Mouse (Mus musculus) midbrain, embryonic 15.5 days (tissue): ENCODE results near the gene Rmnd1. TPM values are rescaled to one million over a fixed set of nuclear protein-coding genes. Genes with fewer than 3 reads are reported as not detected.
"Not testable (repeated sequence)": the region's sequence is repeated elsewhere in the genome, so short reads cannot be mapped to it uniquely, and the experiment has no call there.

Experiments used
- ATAC-seq: fragments of 200-750 bp; cut with Nextera tagmentation; replicated peaks from 2 replicates; pipeline ENCODE4 v1.8.0; 2017; ENCODE audit warnings: moderate TSS enrichment
- H3K27ac ChIP-seq: fragments of 300-500 bp; sonication (generic); 2 replicates; pipeline ENCODE4 v1.5.1; 2015; ENCODE audit warnings: mild to moderate bottlenecking, inconsistent platforms
- H3K27me3 ChIP-seq: fragments of 300-500 bp; sonication (generic); replicated peaks from 2 replicates; pipeline ENCODE4 v1.6.1; 2015; ENCODE audit warnings: inconsistent platforms
- H3K36me3 ChIP-seq: fragments of 300-500 bp; sonication (generic); replicated peaks from 2 replicates; pipeline ENCODE4 v1.6.1; 2015; ENCODE audit warnings: inconsistent platforms
- H3K4me1 ChIP-seq: fragments of 300-500 bp; sonication (generic); 2 replicates; pipeline ENCODE4 v1.6.1; 2015; ENCODE audit warnings: inconsistent platforms
- H3K4me2 ChIP-seq: fragments of 300-500 bp; sonication (generic); 2 replicates; pipeline ENCODE4 v1.6.1; 2015; ENCODE audit warnings: inconsistent platforms, mild to moderate bottlenecking, moderate library complexity
- H3K4me3 ChIP-seq: fragments of 300-500 bp; sonication (generic); 2 replicates; pipeline ENCODE4 v1.5.1; 2015; ENCODE audit warnings: mild to moderate bottlenecking, inconsistent platforms
- H3K9ac ChIP-seq: fragments of 300-500 bp; sonication (generic); 2 replicates; pipeline ENCODE4 v1.6.1; 2015; ENCODE audit warnings: mild to moderate bottlenecking, inconsistent platforms
- H3K9me3 ChIP-seq: fragments of 300-500 bp; sonication (generic); 2 replicates; pipeline ENCODE4 v1.6.1; 2016; ENCODE audit warnings: inconsistent platforms
- WGBS: fragments of 180-500 bp; shearing (Covaris S2); methylation state at CpG from one replicate; pipeline ENCODE4 v1.1.7; 2015; ENCODE audit warnings: mixed read lengths; 5-methylcytosine and 5-hydroxymethylcytosine counted together
- polyA plus RNA-seq: library from polyadenylated mRNA; unstranded; fragments of >200 nt; fragmentation: Nextera tagmentation; extraction: Ambion mirVana; gene quantifications from 2 replicates; pipeline ENCODE4 v1.2.1, GENCODE M21; 2015

Rmnd1 gene
- 51.4 and 51.6 TPM in 2 replicates for polyA plus RNA-seq

DNA sequence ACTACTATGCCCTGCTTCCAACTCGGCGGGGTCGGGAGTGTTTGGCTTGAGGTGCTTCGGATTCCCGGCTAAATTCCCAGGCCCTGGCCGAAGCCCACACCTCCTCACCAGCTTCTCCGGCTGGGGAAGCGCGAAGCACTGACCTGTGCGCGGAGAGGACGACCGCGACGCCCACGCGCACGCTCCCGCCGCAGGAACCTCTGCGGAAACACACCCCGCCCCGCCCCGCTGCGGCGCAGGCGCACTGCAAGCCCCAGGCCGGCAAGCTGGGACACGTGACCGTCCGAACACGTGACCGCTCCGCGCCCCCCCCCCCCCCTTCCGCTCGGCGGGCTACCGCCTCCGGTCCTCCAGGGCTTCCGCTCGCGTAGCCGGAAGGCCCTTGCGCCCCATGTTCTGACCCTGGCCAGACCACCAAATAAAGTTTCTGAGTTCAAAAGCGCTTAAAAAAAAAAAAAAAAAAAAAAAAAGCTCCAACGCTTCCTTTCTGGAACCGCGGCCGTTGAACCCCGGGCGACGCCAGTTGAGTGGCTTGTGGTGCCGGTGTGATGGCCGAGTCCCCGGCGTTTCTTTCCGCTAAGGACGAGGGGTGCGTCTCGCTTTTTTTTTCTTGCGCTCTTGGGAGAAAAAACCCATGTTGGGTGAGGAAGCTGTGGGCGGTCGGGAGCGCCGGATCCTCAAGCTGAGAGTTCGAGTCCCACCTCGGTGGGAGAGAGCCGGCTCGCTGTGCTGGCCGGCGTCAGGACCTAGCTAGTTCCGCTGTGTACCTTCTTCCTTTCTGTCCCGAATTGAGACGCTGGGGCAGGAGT is at the start of gene Rmnd1, which contains the start of gene Armt1:
TSS of gene Rmnd1 (minus strand) at position 266 of the 809 bp plus-strand sequence.
TSS of gene Armt1 (plus strand) at position 345 of the 809 bp plus-strand sequence.
- peak within 1 kb of the TSS; percentile 82 for H3K27ac ChIP-seq
- H3K4me1 ChIP-seq, result peaks cover 16% of the 10 kb centered on the region
- peak within 1 kb of the TSS; percentile 74 for H3K9ac ChIP-seq
- ATAC-seq, result peak; percentile 95
- no peaks in the 10 kb centered on the region for H3K9me3 ChIP-seq
- no peaks in the 10 kb centered on the region for H3K27me3 ChIP-seq
- WGBS, result under 1% methylated on average over 74 of the region's 75 CpGs
- peak within 1 kb of the TSS; percentile 60 for H3K4me3 ChIP-seq
- H3K36me3 ChIP-seq, result 0 out of 2 replicates have a peak, but pooled peaks cover 3% of the 10 kb centered on the region
- peak within 1 kb of the TSS; percentile 65 for H3K4me2 ChIP-seq

DNA sequence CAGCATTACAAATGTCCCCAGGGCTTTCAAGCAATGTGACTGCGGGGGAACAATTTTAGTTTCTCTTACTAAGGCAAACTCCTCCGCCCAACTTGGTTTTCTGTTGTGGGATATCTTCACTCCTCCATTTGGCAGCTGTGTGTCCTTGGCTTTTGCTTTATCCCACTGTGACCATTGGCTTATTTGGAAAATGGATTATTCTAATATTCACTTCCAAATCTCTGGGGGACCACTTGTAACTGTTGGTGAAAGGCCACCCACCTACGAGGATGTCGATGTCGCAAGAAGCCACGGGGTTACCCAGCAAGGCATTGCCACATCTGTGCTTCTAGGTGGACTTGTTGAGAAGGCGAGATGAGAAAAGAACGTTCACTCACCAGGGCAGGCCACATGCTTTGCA is 49.5 kb upstream of the Rmnd1 start:
- 83% methylated on average over 8 of the region's 8 CpGs for WGBS
- H3K4me3 ChIP-seq, result no peak overlapping the region
- no peaks in the 10 kb centered on the region for H3K36me3 ChIP-seq
- no peaks in the 10 kb centered on the region for H3K9me3 ChIP-seq
- no peak for ATAC-seq
- no peaks in the 10 kb centered on the region for H3K4me1 ChIP-seq
- no peak overlapping the region for H3K9ac ChIP-seq
- H3K27ac ChIP-seq, result no peak overlapping the region
- no peaks in the 10 kb centered on the region for H3K27me3 ChIP-seq
- no peak overlapping the region for H3K4me2 ChIP-seq

DNA sequence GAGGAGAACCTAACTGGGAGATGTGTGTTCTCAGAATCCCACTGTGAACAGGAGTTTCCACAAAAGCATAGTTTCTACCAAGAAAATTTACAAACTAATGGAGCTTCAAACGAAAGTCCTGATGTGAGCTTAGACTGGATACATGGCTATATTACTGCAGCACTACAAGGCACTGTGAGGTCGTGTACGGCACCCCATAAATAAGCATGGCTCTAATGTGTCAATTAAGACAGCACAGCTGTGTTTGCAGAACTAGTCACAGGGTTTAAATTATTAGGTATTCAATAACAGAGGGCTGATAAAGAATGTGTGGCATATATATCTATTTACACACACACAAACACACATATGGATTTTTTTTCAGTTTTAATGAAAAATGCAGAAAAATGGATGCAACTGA is 48.7 kb upstream of the Rmnd1 start:
- no peak for ATAC-seq
- Histone ChIP-seq H3K9me3 (no peaks in the 10 kb centered on the region), H3K9ac (no peak overlapping the region), H3K4me1 (no peaks in the 10 kb centered on the region), H3K36me3 (no peaks in the 10 kb centered on the region), H3K27ac (no peak overlapping the region), H3K27me3 (no peaks in the 10 kb centered on the region), H3K4me2 (no peak overlapping the region), H3K4me3 (no peak overlapping the region)
- WGBS, result 90% methylated on average over 3 of the region's 3 CpGs

DNA sequence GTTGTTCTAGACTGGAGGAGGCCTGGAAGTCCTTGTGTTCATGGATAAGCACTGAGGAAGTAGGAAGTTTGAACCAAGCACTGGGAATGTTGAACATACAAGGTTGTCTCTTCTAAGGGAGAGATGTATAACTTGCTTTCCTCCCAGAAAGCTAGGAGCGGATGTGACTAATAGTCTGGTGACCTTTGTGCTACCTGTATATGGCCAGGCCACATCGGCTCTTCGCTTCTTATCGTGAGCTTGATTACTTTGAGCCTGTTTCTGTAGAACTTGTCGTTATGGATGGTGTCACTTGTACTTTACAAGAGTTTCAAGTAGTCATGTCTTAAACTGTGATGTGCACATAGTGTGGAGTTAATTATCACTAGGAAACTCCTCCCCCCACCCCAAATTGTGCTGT is 44.4 kb upstream of the Rmnd1 start:
- Histone ChIP-seq H3K4me1 (no peaks in the 10 kb centered on the region), H3K27ac (no peak overlapping the region), H3K9ac (no peak overlapping the region), H3K27me3 (no peaks in the 10 kb centered on the region), H3K9me3 (no peaks in the 10 kb centered on the region), H3K4me3 (no peak overlapping the region), H3K36me3 (no peaks in the 10 kb centered on the region), H3K4me2 (no peak overlapping the region)
- 96% methylated on average over 5 of the region's 5 CpGs for WGBS
- no peak for ATAC-seq

DNA sequence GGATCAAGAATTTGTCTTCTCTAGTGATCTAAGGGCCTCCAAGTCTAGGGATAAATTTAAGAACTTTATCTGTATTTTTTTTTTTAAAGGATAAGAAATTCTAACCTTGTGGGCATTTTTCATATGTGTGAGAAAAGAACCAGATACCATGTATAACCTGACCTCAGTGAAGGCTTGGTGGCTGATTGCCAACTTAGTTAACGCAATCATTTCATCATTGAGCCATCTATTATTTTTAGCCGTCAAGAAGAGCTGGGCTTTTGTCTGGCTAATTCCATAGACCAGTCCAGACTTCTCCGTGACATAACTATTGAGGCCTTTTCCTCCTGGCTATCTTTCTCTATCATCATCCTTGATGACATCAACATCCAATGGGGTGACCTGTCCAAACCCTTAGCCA is 43.2 kb upstream of the Rmnd1 start:
- no peaks in the 10 kb centered on the region for H3K9me3 ChIP-seq
- no peaks in the 10 kb centered on the region for H3K27me3 ChIP-seq
- no peaks in the 10 kb centered on the region for H3K4me1 ChIP-seq
- no peak overlapping the region for H3K9ac ChIP-seq
- ATAC-seq, result no peak
- no peak overlapping the region for H3K27ac ChIP-seq
- H3K4me2 ChIP-seq, result no peak overlapping the region
- no peaks in the 10 kb centered on the region for H3K36me3 ChIP-seq
- H3K4me3 ChIP-seq, result no peak overlapping the region
- 81% methylated on average over 3 of the region's 3 CpGs for WGBS

DNA sequence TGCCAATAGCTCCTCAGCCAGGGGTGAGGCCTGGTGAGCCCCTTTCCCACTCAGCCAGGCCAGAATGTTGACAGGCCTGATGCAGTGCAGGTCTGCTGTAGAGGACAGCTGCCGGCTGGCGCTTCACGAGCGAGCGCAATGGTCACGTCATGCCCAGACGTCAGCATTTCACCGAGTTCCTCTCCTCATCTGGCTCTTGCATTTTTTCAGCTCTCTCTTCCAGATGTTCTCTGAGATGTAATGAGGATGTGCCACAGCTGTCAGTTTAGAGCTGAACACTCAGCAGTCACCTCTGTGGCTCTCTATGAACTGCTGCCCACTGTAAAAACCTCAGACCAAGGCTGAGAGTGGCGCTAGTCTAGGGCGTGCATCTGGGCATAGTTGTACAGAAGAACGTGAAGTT is 41.4 kb upstream of the Rmnd1 start:
- Histone ChIP-seq H3K36me3 (no peaks in the 10 kb centered on the region), H3K4me2 (no peak overlapping the region), H3K4me3 (no peak overlapping the region), H3K4me1 (no peaks in the 10 kb centered on the region), H3K9ac (no peak overlapping the region), H3K27ac (no peak overlapping the region), H3K9me3 (no peaks in the 10 kb centered on the region), H3K27me3 (no peaks in the 10 kb centered on the region)
- 93% methylated on average over 11 of the region's 11 CpGs for WGBS
- no peak for ATAC-seq

DNA sequence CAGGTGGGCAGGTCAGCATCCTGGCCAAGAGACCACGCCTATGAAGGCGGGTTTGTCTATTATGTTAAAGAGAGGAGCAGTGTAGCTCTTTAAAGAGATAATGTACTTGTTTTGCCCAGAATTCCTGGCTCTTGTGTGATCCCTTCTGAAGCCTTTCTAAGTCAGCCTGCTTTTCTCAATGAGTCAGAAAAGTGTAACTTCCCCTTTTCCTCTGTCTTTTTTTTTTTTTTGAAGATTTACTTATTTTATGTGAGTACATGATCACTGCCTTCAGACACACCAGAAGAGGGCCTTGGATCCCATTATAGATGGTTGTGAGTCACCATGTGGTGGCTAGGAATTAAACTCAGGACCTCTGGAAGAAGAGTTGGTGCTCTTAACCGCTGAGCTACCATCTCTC is 37.2 kb upstream of the Rmnd1 start:
- H3K4me2 ChIP-seq, result no peak overlapping the region
- no peak for ATAC-seq
- WGBS, result 84% methylated on average over 3 of the region's 3 CpGs
- no peak overlapping the region for H3K4me3 ChIP-seq
- no peak overlapping the region for H3K9ac ChIP-seq
- no peaks in the 10 kb centered on the region for H3K4me1 ChIP-seq
- H3K27me3 ChIP-seq, result no peaks in the 10 kb centered on the region
- H3K9me3 ChIP-seq, result no peaks in the 10 kb centered on the region
- H3K27ac ChIP-seq, result no peak overlapping the region
- no peaks in the 10 kb centered on the region for H3K36me3 ChIP-seq

DNA sequence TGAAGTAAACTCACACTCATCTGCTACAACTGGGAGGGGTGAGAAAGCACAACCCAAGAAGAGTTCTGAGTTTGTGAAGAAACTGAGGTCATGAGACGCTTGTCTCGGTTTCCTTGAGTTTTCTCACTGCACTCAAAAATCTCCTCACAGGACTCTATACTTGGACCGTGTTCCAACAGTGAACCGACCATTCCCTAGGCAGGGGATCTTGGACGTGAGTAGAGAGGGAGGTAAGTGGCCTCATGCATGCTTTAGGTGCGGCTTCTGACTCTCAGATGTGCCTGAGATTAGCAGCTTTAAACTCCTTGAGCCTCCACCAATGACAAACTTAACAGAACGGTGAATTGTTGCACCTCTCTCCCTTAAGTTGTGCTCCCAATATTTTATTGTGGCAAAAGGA is 33.6 kb upstream of the Rmnd1 start:
- Histone ChIP-seq H3K9ac (no peak overlapping the region), H3K36me3 (no peaks in the 10 kb centered on the region), H3K4me3 (no peak overlapping the region), H3K4me1 (no peaks in the 10 kb centered on the region), H3K27me3 (no peaks in the 10 kb centered on the region), H3K27ac (no peak overlapping the region), H3K9me3 (no peaks in the 10 kb centered on the region), H3K4me2 (no peak overlapping the region)
- ATAC-seq, result no peak
- WGBS, result 87% methylated on average over 7 of the region's 7 CpGs

DNA sequence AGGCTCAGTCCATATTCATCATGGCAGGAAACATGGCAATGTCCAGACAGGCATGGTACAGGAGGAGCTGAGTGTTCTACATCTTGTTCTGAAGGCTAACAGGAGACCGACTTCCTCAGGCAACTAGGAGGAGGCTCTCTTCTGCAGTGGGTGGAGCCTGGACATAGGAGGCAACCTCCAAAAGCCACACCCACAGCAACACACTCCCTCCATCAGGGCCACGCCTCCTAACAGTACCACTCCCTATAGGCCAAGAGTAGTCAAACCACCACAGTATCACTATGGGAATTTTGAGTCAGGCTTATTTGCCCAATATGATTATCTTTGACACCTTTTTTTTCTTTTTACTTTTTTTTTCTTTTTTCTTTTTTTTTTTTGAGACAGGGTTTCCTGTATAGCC is 28.0 kb upstream of the Rmnd1 start:
- Histone ChIP-seq H3K36me3 (0 out of 2 replicates have a peak, but pooled peaks cover 5% of the 10 kb centered on the region), H3K9me3 (no peaks in the 10 kb centered on the region), H3K27me3 (no peaks in the 10 kb centered on the region), H3K4me1 (no peaks in the 10 kb centered on the region), H3K4me3 (no peak overlapping the region), H3K27ac (no peak overlapping the region), H3K4me2 (no peak overlapping the region), H3K9ac (no peak overlapping the region)
- 97% methylated on average over 2 of the region's 2 CpGs for WGBS
- no peak for ATAC-seq

DNA sequence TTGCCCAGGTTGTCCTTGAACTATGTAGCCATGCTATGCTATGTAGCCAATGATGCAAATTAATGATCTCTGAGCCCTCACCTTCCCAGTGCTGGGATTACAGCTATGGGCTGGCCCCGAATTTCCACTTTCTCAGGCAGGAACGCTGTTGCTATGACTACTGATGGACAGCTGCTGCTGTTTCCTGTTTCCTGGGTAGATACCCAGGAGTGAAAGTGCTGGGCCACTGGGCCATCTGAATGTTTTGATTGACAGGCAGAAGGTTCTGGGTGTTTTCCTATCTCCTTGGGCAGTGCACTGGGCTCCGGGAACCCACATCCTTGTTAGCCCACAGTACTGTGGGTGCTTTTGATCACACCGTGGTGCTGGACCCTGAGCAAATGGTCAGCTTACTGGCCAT is 24.2 kb upstream of the Rmnd1 start:
- WGBS, result 90% methylated on average over 4 of the region's 4 CpGs
- H3K4me1 ChIP-seq, result no peaks in the 10 kb centered on the region
- no peak for ATAC-seq

DNA sequence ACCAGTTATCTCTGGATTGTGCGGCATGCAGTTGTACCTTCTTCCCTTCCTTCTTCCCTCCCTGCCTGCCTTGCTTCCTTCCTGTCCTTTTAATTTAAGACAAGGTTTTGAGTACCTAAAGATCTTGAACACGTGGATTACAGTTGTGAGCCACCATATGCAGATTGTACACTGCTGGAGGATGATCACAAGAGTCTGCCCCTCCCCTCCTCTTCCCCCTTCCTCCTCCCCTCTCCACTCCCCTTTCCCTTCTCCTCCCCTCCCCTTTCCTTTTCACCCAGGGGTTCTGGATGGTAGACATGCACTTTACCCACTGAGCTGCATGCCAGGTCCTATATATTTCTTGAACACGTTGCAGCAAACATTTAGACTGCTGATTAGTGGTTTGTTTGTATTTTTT is 3.2 kb upstream of the Rmnd1 start:
- Histone ChIP-seq H3K4me3 (no peak overlapping the region), H3K27me3 (no peaks in the 10 kb centered on the region), H3K4me1 (peaks cover 16% of the 10 kb centered on the region), H3K4me2 (no peak overlapping the region), H3K9ac (no peak overlapping the region), H3K27ac (no peak overlapping the region), H3K9me3 (no peaks in the 10 kb centered on the region), H3K36me3 (no peaks in the 10 kb centered on the region; the same call in 1 of the 2 replicates)
- WGBS, result 90% methylated on average over 3 of the region's 3 CpGs
- ATAC-seq, result no peak

More for the DNA sequence above, 24.2 kb upstream of the Rmnd1 start:
- no peak overlapping the region for H3K27ac ChIP-seq
- H3K4me3 ChIP-seq, result no peak overlapping the region
- H3K27me3 ChIP-seq, result no peaks in the 10 kb centered on the region
- 0 out of 2 replicates have a peak, but pooled peaks cover 6% of the 10 kb centered on the region for H3K36me3 ChIP-seq
- no peaks in the 10 kb centered on the region for H3K9me3 ChIP-seq
- H3K9ac ChIP-seq, result no peak overlapping the region
- H3K4me2 ChIP-seq, result no peak overlapping the region

DNA sequence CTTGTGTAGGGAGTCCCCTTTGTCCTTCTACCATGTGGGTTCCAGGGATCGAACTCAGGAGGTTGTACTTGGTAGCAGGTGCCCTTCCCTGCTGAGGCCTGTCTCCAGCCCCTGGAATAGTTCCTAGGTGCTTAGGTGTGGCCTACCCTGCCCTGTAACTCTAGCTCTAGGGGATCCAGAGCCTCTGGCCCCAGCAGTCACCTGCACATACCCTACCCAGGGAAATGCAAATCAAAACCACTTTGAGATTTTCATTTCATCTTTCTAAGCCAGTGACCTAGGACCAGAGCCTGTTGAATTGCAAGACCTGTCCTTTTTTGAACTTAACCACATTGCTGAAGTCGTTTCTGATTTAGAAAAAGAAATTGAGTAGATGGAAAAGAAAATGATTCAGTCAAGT is 1.7 kb upstream of the Rmnd1 start:
- not testable (repeated sequence) for H3K27me3 ChIP-seq, H3K9me3 ChIP-seq, H3K27ac ChIP-seq, H3K4me3 ChIP-seq, H3K36me3 ChIP-seq, ATAC-seq, H3K4me2 ChIP-seq, H3K9ac ChIP-seq
- 94% methylated on average over 2 of the region's 2 CpGs for WGBS
- H3K4me1 ChIP-seq, result peaks cover 16% of the 10 kb centered on the region
